Mouse (Mus musculus) kidney, postnatal 10 days (tissue): Measurements from ENCODE around the gene Hpd.
A peak's percentile ranks its signal among the peaks of the same experiment; 100 is the strongest.
"Not testable (repeated sequence)": the region's sequence is repeated elsewhere in the genome, so short reads cannot be mapped to it uniquely, and the experiment has no call there.

Source experiments
- DNase-seq: peaks from one replicate; pipeline ENCODE4 v3.0.0; 2021; ENCODE audit warnings: mixed read lengths

Gene Hpd

GRCm38 (mm10) chr5:123182651-123183050, at the start of gene Hpd:
Gene Hpd (minus strand): TSS chr5:123182727.
- DNase-seq, result no peak

GRCm38 (mm10) chr5:123232180-123232579, 49.7 kb upstream of the Hpd start:
- DNase-seq, result no peak

- no peak for DNase-seq
Measured at GRCm38 (mm10) chr5:123229296-123229695, 46.8 kb upstream of the Hpd start.

- DNase-seq, result no peak
Measured at GRCm38 (mm10) chr5:123228524-123228922, 46.0 kb upstream of the Hpd start.

GRCm38 (mm10) chr5:123227762-123228523, 45.4 kb upstream of the Hpd start:
- DNase-seq, result peak; percentile 98

GRCm38 (mm10) chr5:123226851-123227250, 44.3 kb upstream of the Hpd start:
- DNase-seq, result no peak

- DNase-seq, result not testable (repeated sequence)
Measured at GRCm38 (mm10) chr5:123223861-123224260, 41.3 kb upstream of the Hpd start.

GRCm38 (mm10) chr5:123223051-123223410, 40.5 kb upstream of the Hpd start:
- peak; percentile 33 for DNase-seq

- DNase-seq, result not testable (repeated sequence)
Measured at GRCm38 (mm10) chr5:123222346-123223050, 40.0 kb upstream of the Hpd start.

- not testable (repeated sequence) for DNase-seq
Measured at GRCm38 (mm10) chr5:123203591-123203990, 21.1 kb upstream of the Hpd start.

GRCm38 (mm10) chr5:123202771-123203170, 20.2 kb upstream of the Hpd start:
- not testable (repeated sequence) for DNase-seq

- DNase-seq, result no peak
Measured at GRCm38 (mm10) chr5:123201987-123202386, 19.5 kb upstream of the Hpd start.

GRCm38 (mm10) chr5:123201523-123201892, 19.0 kb upstream of the Hpd start:
- no peak for DNase-seq

GRCm38 (mm10) chr5:123200816-123201522, 18.4 kb upstream of the Hpd start:
- not testable (repeated sequence) for DNase-seq

- DNase-seq, result no peak
Measured at GRCm38 (mm10) chr5:123198523-123198922, 16.0 kb upstream of the Hpd start.

GRCm38 (mm10) chr5:123196746-123197145, 14.2 kb upstream of the Hpd start:
- no peak for DNase-seq

GRCm38 (mm10) chr5:123195500-123196000, 13.0 kb upstream of the Hpd start:
- DNase-seq, result no peak

- DNase-seq, result no peak
Measured at GRCm38 (mm10) chr5:123194856-123195255, 12.3 kb upstream of the Hpd start.

- no peak for DNase-seq
Measured at GRCm38 (mm10) chr5:123193436-123193835, 10.9 kb upstream of the Hpd start.

- DNase-seq, result no peak
Measured at GRCm38 (mm10) chr5:123192606-123193150, 10.2 kb upstream of the Hpd start.

- no peak for DNase-seq
Measured at GRCm38 (mm10) chr5:123191427-123191826, 8.9 kb upstream of the Hpd start.

GRCm38 (mm10) chr5:123190912-123191311, 8.4 kb upstream of the Hpd start:
- DNase-seq, result no peak

GRCm38 (mm10) chr5:123187306-123187705, 4.8 kb upstream of the Hpd start:
- DNase-seq, result no peak
